Mouse (Mus musculus) erythroblast, embryonic 14.5 days (primary cell): ENCODE data around the gene Gm10643.

Experiments used
- GATA1 ChIP-seq: IDR thresholded peaks from 2 replicates; pipeline ENCODE4 v1.6.1; 2012; ENCODE audit warnings: low read length, inconsistent platforms, mixed read lengths
- TAL1 ChIP-seq: IDR thresholded peaks from 3 replicates; pipeline ENCODE4 v1.6.1; 2012; ENCODE audit warnings: low read length, inconsistent platforms, mixed read lengths

DNA sequence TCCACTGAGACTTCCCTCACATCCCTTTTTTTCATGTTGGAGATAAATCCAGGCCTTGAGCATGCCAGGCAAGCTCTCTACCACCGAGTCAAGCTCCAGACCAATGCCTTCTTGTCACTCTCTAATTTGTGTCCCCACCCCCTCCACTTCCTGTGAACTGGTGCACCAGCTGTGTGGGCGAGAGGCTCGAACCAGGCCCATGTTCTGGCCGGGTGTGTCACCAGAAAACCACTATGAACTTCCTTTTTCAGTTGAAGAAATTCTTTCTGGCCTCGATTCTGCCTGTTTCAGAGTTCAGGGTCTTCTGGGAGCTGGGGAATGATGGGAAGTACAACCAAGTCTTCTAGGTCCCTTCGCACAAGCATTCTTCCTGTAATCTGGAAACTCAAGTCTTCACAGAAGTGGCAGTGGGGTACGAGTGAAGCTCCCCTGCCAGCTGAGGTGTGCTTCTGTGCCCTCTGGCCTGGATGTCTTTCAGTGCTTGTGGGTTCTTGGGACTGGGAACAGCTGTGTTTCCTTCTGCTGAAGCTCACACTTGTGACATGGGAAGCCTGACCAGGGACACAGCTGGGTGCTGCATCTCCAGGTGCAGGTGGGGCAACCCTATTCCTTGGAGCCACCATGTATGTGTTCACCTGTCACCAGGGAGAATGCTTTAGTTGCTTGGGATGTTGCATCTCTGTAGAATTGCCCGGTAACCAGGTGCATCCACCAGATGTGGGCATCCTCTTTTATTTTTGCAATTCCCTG is 901 bp downstream of the Gm10643 start:
- no peak for TF ChIP-seq TAL1
- TF ChIP-seq GATA1, result no peak
